Mouse (Mus musculus) heart, adult 2 months (tissue): ENCODE data around the gene Rnf207.

Source experiments
- CTCF ChIP-seq: fragments of 200-600 bp; IDR thresholded peaks from 2 replicates; pipeline ENCODE4 v1.8.1; 2022; ENCODE audit warnings: antibody characterized with exemption, mild to moderate bottlenecking, moderate library complexity
- EP300 ChIP-seq: fragments of 200-500 bp; IDR thresholded peaks from 2 replicates; pipeline ENCODE4 v1.6.1; 2011; ENCODE audit warnings: low read depth, low read length, control low read depth; ENCODE audit not compliant: insufficient read depth
- POLR2A ChIP-seq: fragments of 200-500 bp; IDR thresholded peaks from 2 replicates; pipeline ENCODE4 v1.6.1; 2011; ENCODE audit warnings: mild to moderate bottlenecking, low read depth, low read length, control low read depth; ENCODE audit not compliant: insufficient read depth

- no peak for TF ChIP-seq CTCF
- no peak for TF ChIP-seq POLR2A
- TF ChIP-seq EP300, result no peak
Observed at GRCm38 (mm10) chr4:152281601-152282000, 37.2 kb downstream of the Rnf207 start.
